Mouse (Mus musculus) spleen, adult 2 months (tissue): ENCODE data around the gene 1810010D01Rik. TPM values are rescaled to one million over a fixed set of nuclear protein-coding genes. Genes with fewer than 3 reads are reported as not detected.

Source experiments
- DNase-seq, 2 experiments: peaks; one replicate each; pipeline versions ENCODE4 v3.0.0 to v3.0.0-alpha.2; 2012 to 2021; ENCODE audit warnings: low spot score in 2 of 2, low read depth in 1 of 2
- H3K27ac ChIP-seq: fragments of 200-500 bp; 2 replicates; pipeline ENCODE4 v1.5.1; 2012; ENCODE audit warnings: low read length, inconsistent platforms; ENCODE audit not compliant: insufficient read depth
- H3K27me3 ChIP-seq: fragments of 200-500 bp; 2 replicates; pipeline ENCODE4 v1.6.1; 2012; ENCODE audit warnings: mild to moderate bottlenecking, moderate library complexity, low read length, inconsistent platforms; ENCODE audit not compliant: control insufficient read depth, insufficient read depth
- H3K36me3 ChIP-seq: fragments of 200-500 bp; 2 replicates; pipeline ENCODE4 v1.6.1; 2012; ENCODE audit warnings: mild to moderate bottlenecking, low read length, inconsistent platforms; ENCODE audit not compliant: control insufficient read depth, insufficient read depth
- H3K4me1 ChIP-seq: fragments of 200-500 bp; 2 replicates; pipeline ENCODE4 v1.6.1; 2011; ENCODE audit warnings: inconsistent platforms; ENCODE audit not compliant: control insufficient read depth, insufficient read depth, insufficient read length
- H3K4me3 ChIP-seq: fragments of 200-500 bp; 2 replicates; pipeline ENCODE4 v1.5.1; 2011; ENCODE audit warnings: mild to moderate bottlenecking, inconsistent platforms; ENCODE audit not compliant: insufficient read depth, insufficient read length; ENCODE audit errors: extremely low read depth
- CTCF ChIP-seq: fragments of 200-500 bp; IDR thresholded peaks from 2 replicates; pipeline ENCODE4 v1.5.1; 2011; ENCODE audit warnings: mild to moderate bottlenecking, inconsistent platforms; ENCODE audit not compliant: insufficient read depth, insufficient read length, insufficient replicate concordance; ENCODE audit errors: extremely low read depth
- POLR2A ChIP-seq: fragments of 200-500 bp; IDR thresholded peaks from 2 replicates; pipeline ENCODE4 v1.6.1; 2011; ENCODE audit warnings: low read depth, low read length, inconsistent platforms
- WGBS: fragments of 180-500 bp; shearing (Covaris S2); methylation state at CpG from one replicate; pipeline ENCODE4 v1.1.7; 2018; 5-methylcytosine and 5-hydroxymethylcytosine counted together
- polyA plus RNA-seq: library from polyadenylated mRNA; depleted of rRNA; stranded (reverse); fragments of >200 nt; gene quantifications from 2 replicates; pipeline ENCODE4 v1.2.3, GENCODE M21; 2012

The 1810010D01Rik gene
- polyA plus RNA-seq, 1 experiment = 9.0 TPM

- Histone ChIP-seq H3K27me3 (no peaks in the 10 kb centered on the region), H3K36me3 (no peaks in the 10 kb centered on the region), H3K4me3 (no peak overlapping the region), H3K27ac (no peak overlapping the region), H3K4me1 (no peaks in the 10 kb centered on the region)
- 76% methylated on average over 4 of the region's 4 CpGs for WGBS
- no peak for TF ChIP-seq CTCF
- TF ChIP-seq POLR2A = no peak
- no peak for DNase-seq
These were observed 7.6 kb upstream of the 1810010D01Rik start for GRCm38 (mm10) chr7:145215476-145215875.

- no peaks in the 10 kb centered on the region for H3K27me3 ChIP-seq
- 86% methylated on average over 14 of the region's 14 CpGs for WGBS
- DNase-seq = no peak
- TF ChIP-seq POLR2A = no peak
- TF ChIP-seq CTCF = no peak
- H3K4me1 ChIP-seq = no peaks in the 10 kb centered on the region
- no peak overlapping the region for H3K4me3 ChIP-seq
- no peaks in the 10 kb centered on the region for H3K36me3 ChIP-seq
- H3K27ac ChIP-seq = no peak overlapping the region
These were observed 4.1 kb upstream of the 1810010D01Rik start for GRCm38 (mm10) chr7:145211680-145212659.

GRCm38 (mm10) chr7:145210477-145211070 is 2.7 kb upstream of the 1810010D01Rik start:
- H3K4me1 ChIP-seq = no peaks in the 10 kb centered on the region; the same call in 1 of the 2 replicates
- peaks cover 1% of the 10 kb centered on the region; the same call in 1 of the 2 replicates for H3K27me3 ChIP-seq
- no peak overlapping the region for H3K4me3 ChIP-seq
- no peak for TF ChIP-seq POLR2A
- no peak for TF ChIP-seq CTCF
- 59% methylated on average over 4 of the region's 4 CpGs for WGBS
- H3K27ac ChIP-seq = no peak overlapping the region
- no peaks in the 10 kb centered on the region for H3K36me3 ChIP-seq
- DNase-seq = no peak

- H3K36me3 ChIP-seq = no peaks in the 10 kb centered on the region
- no peak for DNase-seq
- H3K27ac ChIP-seq = no peak overlapping the region
- H3K4me3 ChIP-seq = no peak overlapping the region
- peaks cover 1% of the 10 kb centered on the region; the same call in 1 of the 2 replicates for H3K27me3 ChIP-seq
- whole genome bisulfite sequencing = 82% methylated on average over 6 of the region's 6 CpGs
- H3K4me1 ChIP-seq = no peaks in the 10 kb centered on the region; the same call in 1 of the 2 replicates
- TF ChIP-seq POLR2A (no peak), CTCF (no peak)
These were observed 1.1 kb downstream of the 1810010D01Rik start for GRCm38 (mm10) chr7:145206801-145207200.

GRCm38 (mm10) chr7:145206056-145206610 is 1.8 kb downstream of the 1810010D01Rik start:
- no peak overlapping the region for H3K27ac ChIP-seq
- no peak overlapping the region for H3K4me3 ChIP-seq
- no peaks in the 10 kb centered on the region for H3K36me3 ChIP-seq
- no peaks in the 10 kb centered on the region; the same call in 1 of the 2 replicates for H3K4me1 ChIP-seq
- DNase-seq = no peak
- H3K27me3 ChIP-seq = peaks cover 1% of the 10 kb centered on the region; the same call in 1 of the 2 replicates
- WGBS = 36% methylated on average over 34 of the region's 34 CpGs
- TF ChIP-seq CTCF (no peak), POLR2A (no peak)

GRCm38 (mm10) chr7:145205363-145205902 is 2.5 kb downstream of the 1810010D01Rik start:
- Histone ChIP-seq H3K27me3 (peaks cover 1% of the 10 kb centered on the region; the same call in 1 of the 2 replicates), H3K4me1 (no peaks in the 10 kb centered on the region; the same call in 1 of the 2 replicates), H3K27ac (no peak overlapping the region), H3K36me3 (no peaks in the 10 kb centered on the region), H3K4me3 (no peak overlapping the region)
- no peak for TF ChIP-seq POLR2A
- no peak for TF ChIP-seq CTCF
- 91% methylated on average over 4 of the region's 4 CpGs for WGBS
- no peak for DNase-seq
